Mouse (Mus musculus) olfactory bulb, adult 2 months (tissue): ENCODE measurements around the gene Panx3.

Source experiments
- CTCF ChIP-seq: fragments of 200-500 bp; IDR thresholded peaks from 2 replicates; pipeline ENCODE4 v1.5.1; 2012; ENCODE audit warnings: low read depth, mild to moderate bottlenecking, low read length, moderate library complexity; ENCODE audit not compliant: insufficient read depth
- POLR2A ChIP-seq: fragments of 200-500 bp; IDR thresholded peaks from 2 replicates; pipeline ENCODE4 v1.6.1; 2012; ENCODE audit warnings: mild to moderate bottlenecking, low read depth, low read length, moderate library complexity; ENCODE audit not compliant: insufficient read depth

DNA sequence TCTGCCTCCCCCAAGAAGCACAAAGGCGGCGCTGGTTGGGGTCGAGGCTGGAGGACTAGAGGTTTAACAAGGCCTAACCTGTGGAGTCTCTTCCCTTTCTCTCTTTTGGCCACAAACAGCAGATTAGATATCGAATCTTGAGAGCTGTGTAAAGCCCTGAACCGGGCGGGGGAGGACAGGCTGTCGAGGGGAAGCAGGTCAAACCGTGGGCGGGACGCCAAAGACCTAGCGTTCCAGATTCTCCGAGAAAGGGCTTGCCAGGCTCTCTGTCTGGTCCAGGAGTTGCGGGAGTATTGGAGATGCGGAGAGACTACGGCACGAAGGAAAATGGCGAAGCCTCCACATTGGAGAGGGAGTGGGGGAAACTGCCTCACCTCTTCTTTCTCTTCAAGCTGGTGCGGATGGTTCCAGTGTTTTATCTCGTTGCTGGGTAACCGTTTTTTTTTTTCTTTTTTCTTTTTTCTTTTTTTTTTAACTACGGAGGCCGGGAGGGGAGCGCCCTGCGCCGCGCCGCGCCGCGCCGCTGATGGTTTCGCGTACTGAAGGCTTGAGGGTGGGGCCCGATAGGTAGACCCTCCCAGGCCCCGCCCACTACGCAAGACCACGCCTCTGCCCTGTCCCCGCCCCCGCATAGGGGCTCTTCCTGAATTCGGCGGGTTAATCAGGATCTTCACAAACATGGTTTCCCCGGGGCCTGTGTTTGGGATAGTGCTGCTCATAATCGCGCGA is 55.7 kb downstream of the Panx3 start, which contains the start of gene Spa17:
- TF ChIP-seq CTCF = no peak
- TF ChIP-seq POLR2A = peak; percentile 25; the same call in 1 of the 2 replicates
